Mouse (Mus musculus): ENCODE results near the gene Cd244a.

DNA sequence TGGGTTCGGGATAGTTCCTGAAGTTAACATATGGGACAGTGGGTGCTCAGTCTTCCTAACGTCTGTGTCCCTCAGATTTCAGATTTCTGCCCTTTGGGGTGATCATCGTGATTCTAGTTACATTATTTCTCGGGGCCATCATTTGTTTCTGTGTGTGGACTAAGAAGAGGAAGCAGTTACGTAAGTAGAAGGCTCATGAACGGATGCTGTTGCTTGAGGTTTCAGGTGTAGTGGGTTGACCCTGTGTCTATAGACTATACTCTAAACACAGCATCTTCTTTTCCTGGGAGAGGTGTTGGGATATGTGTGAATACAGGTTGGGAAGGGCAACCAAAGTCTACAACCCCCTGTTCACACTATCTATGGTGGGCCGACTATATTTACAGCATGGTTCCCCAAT lies 18.2 kb downstream of the Cd244a start:
- TF ChIP-seq CTCF (IDR thresholded peaks at IDR 0.05; ENCODE audit: extremely low read depth, insufficient read depth, low read length), result no peak
- TF ChIP-seq POLR2A (IDR thresholded peaks at IDR 0.05; ENCODE audit: extremely low read depth, insufficient read depth, low read length), result no peak

All from cortical plate, adult 2 months (tissue).